Mouse (Mus musculus): ENCODE measurements around the gene Msh4.
"Not testable (repeated sequence)": the region's sequence is repeated elsewhere in the genome, so short reads cannot be mapped to it uniquely, and the experiment has no call there.

The Msh4 gene

DNA sequence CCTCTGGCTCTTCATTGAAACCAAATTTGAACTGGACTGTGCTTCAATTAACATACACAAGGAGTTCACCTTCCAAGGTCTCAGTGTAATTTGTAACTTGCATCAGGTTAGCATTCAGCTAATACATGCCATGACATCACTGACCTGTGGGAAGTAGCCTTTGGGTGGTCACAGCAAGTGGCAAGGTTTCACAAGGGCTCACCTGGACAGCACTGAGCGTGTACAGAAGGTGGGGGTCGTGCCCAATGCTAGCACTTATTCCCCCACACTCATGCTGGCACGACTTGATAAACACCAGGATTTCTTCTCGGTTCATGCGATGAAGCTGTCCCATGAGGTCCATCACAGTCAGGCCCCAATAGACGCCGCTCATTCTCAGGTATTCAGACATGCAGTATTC is 4.6 kb upstream of the Msh4 start:
- no peak for DNase-seq

GRCm38 (mm10) chr3:153908919-153909318 is 3.0 kb upstream of the Msh4 start:
- DNase-seq = no peak

GRCm38 (mm10) chr3:153905251-153906135 is 445 bp downstream of the Msh4 start:
- peak; percentile 28 for DNase-seq

- peak; percentile 73 for DNase-seq
Observed at GRCm38 (mm10) chr3:153904586-153904985, 1.4 kb downstream of the Msh4 start.

DNA sequence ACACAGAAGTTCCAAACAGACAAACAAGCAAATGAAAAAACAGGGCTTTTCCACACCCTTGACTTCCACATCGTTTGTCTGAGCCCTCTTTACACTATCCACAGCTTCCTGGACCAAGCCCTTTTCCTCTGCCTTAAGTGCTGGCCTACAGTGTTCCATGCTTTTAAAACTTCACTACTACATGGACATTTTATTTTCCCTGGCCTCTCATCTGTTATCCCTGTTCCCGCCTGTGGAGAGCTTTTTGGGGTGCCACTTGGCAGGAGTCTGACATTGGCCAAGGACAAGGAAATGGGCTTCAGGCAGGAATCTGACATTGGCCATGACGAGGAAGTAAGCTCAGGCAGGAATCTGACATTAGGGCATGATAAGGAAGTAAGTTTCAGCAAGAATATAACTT is 3.3 kb downstream of the Msh4 start:
- DNase-seq = no peak

DNA sequence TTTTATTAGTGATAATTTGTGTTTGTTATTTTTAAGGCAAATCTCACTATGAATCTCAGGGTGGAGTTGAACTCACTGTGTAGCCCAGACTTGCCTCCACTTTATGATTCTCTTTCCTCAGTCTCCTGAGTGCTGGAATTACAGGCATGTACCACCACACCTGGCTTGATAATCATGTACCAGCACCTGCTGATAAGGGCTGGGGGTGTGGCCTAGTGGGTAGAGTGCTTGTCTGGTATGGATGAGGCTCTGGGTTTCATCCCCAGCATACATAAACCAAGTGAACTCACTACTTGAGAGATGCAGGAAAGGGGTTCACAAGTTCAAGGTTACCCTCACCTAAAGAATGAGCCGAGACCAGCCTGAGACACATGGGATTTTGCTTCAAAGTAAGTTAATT is 4.0 kb downstream of the Msh4 start:
- no peak for DNase-seq

DNA sequence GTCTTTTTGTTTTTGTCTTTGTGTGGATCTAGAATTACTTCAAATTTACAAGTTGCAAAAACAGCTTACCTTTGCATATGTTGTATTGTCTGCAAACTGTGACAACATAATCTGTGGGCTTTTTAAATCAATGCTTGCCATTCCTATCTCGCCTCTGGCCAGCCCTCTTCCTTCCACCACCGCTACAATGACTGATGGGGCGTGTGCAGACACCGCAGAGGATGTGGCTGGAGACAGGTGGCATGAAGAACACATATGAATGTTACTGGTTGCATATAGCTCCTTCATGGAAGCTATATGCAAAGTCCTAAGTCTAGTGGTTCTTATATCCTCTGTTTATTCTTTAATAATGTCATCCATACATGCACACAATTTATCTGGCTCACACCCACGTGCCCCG is 8.7 kb downstream of the Msh4 start:
- DNase-seq = no peak

DNA sequence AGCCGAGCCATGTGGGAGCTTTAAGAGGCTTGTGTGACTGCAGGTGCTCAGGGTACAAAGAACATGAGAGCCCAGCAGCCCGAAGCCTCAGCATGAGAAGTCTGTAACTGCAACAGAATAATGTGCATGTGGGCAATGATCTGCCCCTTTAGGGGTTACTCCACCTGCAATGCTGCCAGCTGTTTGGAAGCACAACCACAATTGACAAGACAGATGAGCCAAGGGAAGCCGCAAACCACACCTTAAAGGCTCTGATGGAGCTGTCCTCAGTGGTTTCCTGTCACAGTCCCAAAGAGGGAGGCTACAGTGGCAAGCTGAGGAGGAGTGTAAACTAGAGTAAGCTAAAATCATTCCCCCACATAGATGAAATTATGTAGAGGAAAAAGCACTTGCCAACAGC is 10.5 kb downstream of the Msh4 start:
- no peak for DNase-seq

DNA sequence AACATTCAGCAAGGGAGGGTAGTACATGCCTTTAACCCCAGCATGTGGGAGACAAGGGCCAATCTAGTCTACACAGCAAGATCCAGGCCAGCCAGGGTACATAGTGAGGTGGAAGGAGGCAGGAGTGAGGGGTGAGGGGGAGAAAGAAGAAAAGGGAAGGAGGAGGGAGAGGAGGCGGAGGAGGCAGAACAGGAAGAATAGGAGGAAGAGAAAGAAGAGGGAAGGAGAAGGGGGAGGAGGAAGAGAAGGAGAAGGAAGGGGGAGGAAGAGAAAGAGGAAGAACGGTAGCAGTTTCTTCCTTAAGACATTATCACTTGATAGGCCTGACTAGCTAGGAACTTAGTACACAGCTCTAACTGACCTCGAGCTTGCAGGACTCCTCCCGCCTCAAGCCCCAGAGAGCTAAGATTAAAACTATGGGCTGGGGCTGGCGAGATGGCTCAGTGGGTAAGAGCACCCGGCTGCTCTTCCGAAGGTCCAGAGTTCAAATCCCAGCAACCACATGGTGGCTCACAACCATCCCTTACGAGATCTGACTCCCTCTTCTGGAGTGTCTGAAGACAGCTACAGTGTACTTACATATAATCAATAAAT is 16.7 kb downstream of the Msh4 start:
- DNase-seq = no peak

- no peak for DNase-seq
Observed at GRCm38 (mm10) chr3:153888141-153888540, 17.8 kb downstream of the Msh4 start.

GRCm38 (mm10) chr3:153886296-153886695 is 19.6 kb downstream of the Msh4 start:
- DNase-seq = no peak

GRCm38 (mm10) chr3:153871396-153871795 is 34.5 kb downstream of the Msh4 start:
- peak; percentile 15 for DNase-seq

- no peak for DNase-seq
Observed at GRCm38 (mm10) chr3:153867149-153868136, 38.5 kb downstream of the Msh4 start.

DNA sequence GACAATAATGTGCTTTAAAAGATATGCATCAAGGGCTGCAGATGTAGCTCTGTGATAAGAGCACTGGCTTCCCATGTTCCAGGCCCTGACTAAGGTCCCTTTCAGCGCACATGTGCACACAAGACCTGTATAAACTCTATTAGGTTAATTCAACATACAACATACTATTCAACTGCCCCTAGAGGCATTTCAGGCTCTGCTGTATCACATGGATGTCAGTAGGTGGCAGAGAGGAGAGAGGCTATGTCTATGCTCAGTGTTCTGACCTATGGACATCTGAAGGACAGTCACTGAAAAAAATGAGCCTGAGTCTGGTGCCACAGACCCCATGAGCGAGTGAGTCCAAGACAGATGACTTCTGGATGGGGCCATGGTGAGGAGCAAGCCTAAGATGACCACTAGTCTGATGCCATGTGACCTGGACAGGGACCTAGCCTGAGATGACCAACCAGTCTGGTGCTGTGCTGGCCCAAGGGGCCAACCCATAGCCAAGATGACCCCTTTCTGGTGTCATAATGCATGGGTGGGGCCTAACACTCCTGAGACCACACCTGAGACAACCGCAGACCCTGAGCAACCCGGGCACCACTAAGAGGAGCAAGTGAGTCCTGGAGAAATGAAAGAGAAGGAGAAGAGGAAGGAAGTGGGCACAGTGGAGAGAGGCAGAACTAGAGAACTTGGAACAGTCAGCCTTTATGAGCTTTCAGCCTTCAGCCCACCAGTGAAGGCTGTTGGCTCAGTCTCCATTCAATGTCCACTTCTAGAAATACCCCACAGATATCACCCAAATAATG is 41.1 kb downstream of the Msh4 start:
- no peak for DNase-seq

GRCm38 (mm10) chr3:153863816-153864215 is 42.1 kb downstream of the Msh4 start:
- no peak for DNase-seq

DNA sequence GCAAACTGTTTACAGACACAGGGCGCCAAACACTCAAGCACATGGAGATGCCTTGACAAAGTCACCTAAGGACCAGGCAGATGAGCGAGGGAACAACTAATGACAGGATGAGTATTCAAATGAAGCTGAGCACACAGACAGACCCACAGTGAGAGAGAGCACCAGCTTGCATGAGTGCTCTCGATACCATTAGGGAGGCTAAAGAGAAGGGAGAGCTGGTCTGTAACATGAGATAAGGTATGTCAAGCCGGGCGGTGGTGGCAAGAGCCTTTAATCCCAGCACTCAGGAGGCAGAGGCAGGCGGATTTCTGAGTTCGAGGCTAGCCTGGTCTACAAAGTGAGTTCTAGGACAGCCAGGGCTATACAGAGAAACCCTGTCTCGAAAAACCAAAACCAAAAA is 45.5 kb downstream of the Msh4 start:
- not testable (repeated sequence) for DNase-seq

DNA sequence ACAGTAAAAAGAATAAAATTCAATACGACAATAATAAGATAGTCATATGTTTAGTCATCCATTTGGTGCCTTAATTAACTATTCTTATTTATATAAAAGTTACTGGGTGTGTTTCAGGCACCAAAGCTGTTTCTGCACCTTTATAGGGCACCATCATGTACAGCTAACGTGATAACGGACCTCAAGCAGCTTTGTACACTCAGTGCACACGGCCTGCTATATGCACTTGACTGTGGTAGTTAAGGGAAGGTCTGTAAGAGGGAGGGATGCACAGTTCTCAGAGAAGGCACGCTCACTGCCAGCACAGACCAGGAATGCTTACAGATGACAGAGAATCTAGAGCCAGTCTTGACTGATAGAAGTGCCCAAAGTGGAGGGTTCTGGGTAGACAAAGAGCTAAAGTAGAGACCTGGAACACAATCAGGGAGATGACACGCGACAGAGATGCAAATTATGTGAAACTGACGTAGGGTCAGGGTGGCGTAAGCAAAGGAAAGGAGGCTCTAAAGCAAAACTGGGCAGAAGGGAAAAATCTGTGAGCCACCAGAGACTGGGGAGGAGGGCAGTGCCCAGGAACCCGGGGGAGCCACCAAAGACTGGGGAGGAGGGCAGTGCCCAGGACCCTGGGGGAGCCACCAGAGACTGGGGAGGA is 47.5 kb downstream of the Msh4 start:
- DNase-seq = no peak

DNA sequence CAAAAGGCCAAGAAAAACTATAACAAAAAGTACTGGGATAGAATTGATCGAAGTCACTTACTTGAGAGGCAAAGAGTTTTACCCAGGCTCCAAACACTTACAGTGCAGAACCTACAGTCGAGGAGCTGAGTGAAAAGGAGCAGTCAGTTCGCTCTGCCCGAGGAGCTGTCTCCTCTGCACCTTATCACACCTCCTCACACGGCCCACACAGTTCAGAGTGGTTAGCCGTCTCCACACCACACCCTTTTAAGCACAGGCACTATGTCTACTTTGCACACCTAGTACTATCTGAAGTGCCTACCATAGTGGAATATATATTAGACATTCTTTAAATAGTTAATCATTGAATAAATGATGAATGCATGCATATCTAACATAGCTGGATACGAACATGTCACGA is 53.7 kb downstream of the Msh4 start:
- no peak for DNase-seq

DNA sequence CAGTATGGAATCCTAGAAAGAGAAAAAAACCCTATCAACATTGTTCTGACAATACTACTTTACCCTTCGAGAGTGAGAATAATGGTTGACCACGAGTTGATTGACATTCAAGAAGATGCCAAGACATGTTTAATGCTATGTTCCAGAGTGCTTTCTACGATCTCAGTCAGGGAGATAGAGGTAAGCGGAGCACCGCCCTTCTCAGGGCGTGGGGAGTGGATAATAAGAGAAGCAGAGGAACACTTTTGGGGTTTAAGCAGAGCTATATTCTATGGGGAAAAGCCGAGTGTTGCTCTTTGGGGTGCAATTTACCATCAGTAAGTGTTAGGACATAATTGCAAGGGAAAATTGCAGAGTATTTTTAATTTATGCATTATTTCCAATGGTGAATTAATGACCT is 55.2 kb downstream of the Msh4 start:
- no peak for DNase-seq

GRCm38 (mm10) chr3:153849368-153850015 is 56.4 kb downstream of the Msh4 start:
- peak; percentile 34 for DNase-seq

DNA sequence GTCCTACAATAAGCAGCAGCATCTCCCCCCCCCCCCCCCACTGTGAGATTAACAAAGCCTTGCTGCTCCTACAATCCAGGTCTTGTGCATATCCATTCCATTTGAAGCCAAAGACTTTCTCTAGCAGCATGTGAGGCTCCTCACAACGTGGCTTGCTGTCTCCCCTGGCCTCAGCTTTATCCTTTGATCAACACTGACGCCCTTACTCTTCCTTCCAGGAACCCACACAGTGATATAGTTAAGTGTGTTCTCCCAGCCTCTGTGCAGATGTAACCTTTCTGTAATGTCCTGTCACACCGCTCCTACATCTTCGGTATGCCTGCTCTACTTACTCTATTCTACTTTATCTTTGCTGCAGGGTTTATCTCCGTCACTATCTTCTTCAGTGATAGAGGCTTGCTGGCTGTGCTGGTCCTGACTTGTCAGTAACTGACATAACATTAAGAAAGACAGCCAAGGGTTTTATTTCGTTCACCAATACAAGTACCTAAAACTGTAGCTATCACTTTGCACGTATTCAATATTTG is 58.7 kb downstream of the Msh4 start:
- no peak for DNase-seq

Data from kidney, postnatal 10 days (tissue).